In the genomic region with DNA sequence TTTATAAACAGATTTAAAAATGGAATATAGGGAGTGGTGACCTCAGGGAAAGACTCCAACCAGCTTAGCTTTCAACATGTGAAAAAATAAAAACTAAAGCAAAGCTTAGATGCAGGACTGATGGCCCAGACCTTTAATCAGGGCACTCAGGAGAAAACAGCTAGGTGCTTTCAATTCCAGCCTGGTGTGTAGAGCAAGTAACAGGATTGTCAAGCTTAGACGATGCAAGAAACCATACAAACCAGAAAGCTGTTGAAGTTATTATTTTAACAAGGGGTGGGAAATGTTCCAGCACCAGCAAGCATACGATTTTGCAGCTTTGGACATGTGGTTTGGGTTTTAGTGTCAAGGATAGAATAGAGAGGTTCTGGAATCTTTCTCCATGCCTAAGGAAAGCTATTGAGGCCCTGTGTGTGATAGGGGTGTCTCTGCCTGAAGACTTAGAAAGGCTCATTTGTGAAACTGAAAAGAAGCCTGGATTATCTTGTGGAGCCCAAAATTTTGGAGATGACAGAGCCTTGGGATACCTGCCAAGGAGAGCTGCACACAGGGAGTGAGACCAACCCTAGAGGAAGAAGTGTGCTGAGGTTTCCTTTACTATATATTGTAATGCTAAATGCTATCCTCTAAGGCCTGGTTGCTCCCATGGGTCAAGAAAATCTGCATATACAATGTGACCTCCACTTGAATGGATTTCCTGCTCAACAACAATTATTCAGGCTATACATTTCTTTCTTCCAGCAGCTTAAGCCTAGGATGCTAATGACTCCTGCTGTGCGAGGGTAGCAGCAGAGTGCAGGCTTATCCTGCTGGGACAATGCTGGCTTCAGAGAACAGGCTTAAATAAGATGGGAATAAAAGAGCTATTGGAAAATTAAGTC, we compare ENCODE assay signal across 16 mouse cellular contexts.
DNase-seq lines count a peak whose midpoint lies in the region; ATAC-seq and TF ChIP-seq lines count a peak whose summit lies in the region.
"Had no signal": no experiment of that assay in that cellular context is flagged by ENCODE, and none has a peak within 500 bp of the region (broad histone marks: within the 10 kb centered on the region; RNA-seq: fewer than 3 reads in every experiment).

No protein-coding gene starts in this region.

- no peaks in the 10 kb centered on the region for H3K4me1 ChIP-seq in ES-Bruce4 (ENCODE audit: control insufficient read depth, insufficient read depth, low read length)
- H3K4me1 ChIP-seq in hindbrain, embryonic 14.5 days (replicated peaks; ENCODE audit: control insufficient read depth, insufficient read depth, low read length), result no peaks in the 10 kb centered on the region
- H3K4me1 ChIP-seq: liver, embryonic 13.5 days had no signal

- peak; percentile 93 for TF ChIP-seq EP300 in ES-Bruce4 (IDR thresholded peaks at IDR 0.05; ENCODE audit: insufficient read depth, low read depth, low read length)

- H3K9me3 ChIP-seq in ES-Bruce4 (replicated peaks; ENCODE audit: control insufficient read depth, insufficient read depth, low read length, poor library complexity, severe bottlenecking), result no peaks in the 10 kb centered on the region; the same call in 1 of the 2 replicates
- H3K9me3 ChIP-seq in hindbrain, embryonic 14.5 days (ENCODE audit: control insufficient read depth, low read length), result peaks cover 7% of the 10 kb centered on the region; the same call in 1 of the 2 replicates
- H3K9me3 ChIP-seq: G1E; liver, embryonic 13.5 days had no signal

- TF ChIP-seq POLR2A in ES-Bruce4 (IDR thresholded peaks at IDR 0.05; ENCODE audit: insufficient read depth, low read length), result no peak

- TF ChIP-seq CTCF in ES-Bruce4 (IDR thresholded peaks at IDR 0.05; ENCODE audit: low read depth, low read length), result no peak

- peak; percentile 65 for ATAC-seq in hindbrain, embryonic 14.5 days (ENCODE audit: low FRiP score)
- ATAC-seq: inflammation-experienced regulatory T-cells, adult 6 months had no signal

- 19% methylated on average over 3 of the region's 3 CpGs for WGBS in hindbrain, embryonic 14.5 days

- H3K9ac ChIP-seq in ES-Bruce4 (ENCODE audit: low read depth, poor library complexity, severe bottlenecking), result no peak overlapping the region
- no peak overlapping the region for H3K9ac ChIP-seq in hindbrain, embryonic 14.5 days
- H3K9ac ChIP-seq: liver, embryonic 13.5 days had no signal

- no peaks in the 10 kb centered on the region for H3K36me3 ChIP-seq in ES-Bruce4 (ENCODE audit: control insufficient read depth, insufficient read depth, low read length, poor library complexity, severe bottlenecking)
- no peaks in the 10 kb centered on the region for H3K36me3 ChIP-seq in hindbrain, embryonic 14.5 days (replicated peaks; ENCODE audit: control insufficient read depth, insufficient read depth)
- H3K36me3 ChIP-seq: G1E; liver, embryonic 13.5 days had no signal

- H3K4me2 ChIP-seq in hindbrain, embryonic 14.5 days (replicated peaks), result no peak overlapping the region
- H3K4me2 ChIP-seq: liver, embryonic 13.5 days had no signal

- peak overlapping the region; percentile 75 for H3K27ac ChIP-seq in ES-Bruce4 (ENCODE audit: insufficient read depth, low read length)
- H3K27ac ChIP-seq in hindbrain, embryonic 14.5 days, result no peak overlapping the region
- H3K27ac ChIP-seq: kidney, postnatal 0 days; liver, embryonic 13.5 days had no signal

- no peaks in the 10 kb centered on the region for H3K27me3 ChIP-seq in ES-Bruce4 (ENCODE audit: control insufficient read depth, insufficient read depth, low read length, poor library complexity, severe bottlenecking)
- no peaks in the 10 kb centered on the region for H3K27me3 ChIP-seq in hindbrain, embryonic 14.5 days (ENCODE audit: control insufficient read depth, insufficient read depth, low read length)
- H3K27me3 ChIP-seq: liver, embryonic 13.5 days had no signal

- DNase-seq in cerebellum, postnatal 10 days, result peak; percentile 9 to 14
- no peak for DNase-seq in cerebellum, postnatal 4 days (ENCODE audit: low spot score in 2 of 2)
- DNase-seq in embryo, embryonic 10.5 days (ENCODE audit: low spot score), result peak; percentile 61
- DNase-seq in hindbrain, embryonic 14.5 days (ENCODE audit: low spot score), result no peak
- DNase-seq in spleen, adult 18-20 months, result no peak
- DNase-seq in B cell, adult 2 months, result no peak
- no peak for DNase-seq in adrenal gland, postnatal 14 days
- DNase-seq: cerebellum, adult 8-10 months; heart, adult 18-20 months; left cerebral cortex, postnatal 4 days; liver, embryonic 13.5 days; lung, postnatal 10 days had no signal

- H3K4me3 ChIP-seq in ES-Bruce4 (ENCODE audit: low read depth, low read length), result no peak overlapping the region
- H3K4me3 ChIP-seq in hindbrain, embryonic 14.5 days (replicated peaks; ENCODE audit: low read length), result no peak overlapping the region
- H3K4me3 ChIP-seq: liver, embryonic 13.5 days had no signal

Comparison
In these comparisons a context has a peak if more than half of its experiments do, and no peak if none do; other contexts are left out.
1. DNase-seq: peak in cerebellum, postnatal 10 days (2 of 2) and embryo, embryonic 10.5 days (single experiment); none in cerebellum, postnatal 4 days (0 of 2), hindbrain, embryonic 14.5 days (single experiment), spleen, adult 18-20 months (0 of 2), B cell, adult 2 months (0 of 2) and adrenal gland, postnatal 14 days (single experiment).